Mouse (Mus musculus) megakaryocyte, adult 5-6 weeks (primary cell): Measurements from ENCODE around the gene Gata5. TPM values are rescaled to one million over a fixed set of nuclear protein-coding genes. Genes with fewer than 3 reads are reported as not detected.

Experiments used
- ATAC-seq: 2 replicates; pipeline ENCODE4 v1.8.0; 2016; ENCODE audit warnings: mild to moderate bottlenecking, inconsistent platforms; ENCODE audit not compliant: poor library complexity, severe bottlenecking
- total RNA-seq, 2 experiments: library from RNA; stranded (forward) in 1 of 2; stranded (reverse) in 1 of 2; fragments of 153-499, 151-499 nt in 1 of 2; fragments of 221-1000, 200-1000 nt in 1 of 2; gene quantifications; 2 replicates each; pipeline versions ENCODE4 v1.2.3 to v1.2.4; 2015 to 2017

The Gata5 gene
- total RNA-seq (2015) (not detected in 2 replicates), total RNA-seq (2017) (not detected in 2 replicates)

DNA sequence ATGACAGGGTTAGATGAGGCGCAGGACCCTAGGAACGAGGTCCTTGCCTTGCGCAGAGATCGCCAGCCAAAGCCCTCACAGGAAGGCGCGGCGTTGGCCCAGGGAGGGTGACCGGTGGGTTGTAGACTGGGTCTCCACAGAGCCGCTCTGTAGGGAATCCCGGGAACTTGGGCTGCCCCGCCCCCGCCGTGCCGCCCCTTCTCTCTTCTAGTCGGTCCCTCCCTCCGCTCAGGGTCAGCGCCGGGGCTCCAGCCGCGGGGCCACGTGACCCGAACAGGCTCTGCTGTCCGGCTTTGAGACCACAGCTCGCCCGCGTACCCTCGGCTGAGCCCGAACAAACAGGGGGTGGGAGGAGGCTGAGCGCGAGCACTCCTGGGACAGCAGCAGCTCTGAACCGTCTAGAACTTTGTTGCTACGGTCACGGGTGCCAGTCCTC is at the start of gene Gata5:
Gata5 (minus strand) TSS at position 149 of the 436 bp plus-strand sequence.
- no peak for ATAC-seq

DNA sequence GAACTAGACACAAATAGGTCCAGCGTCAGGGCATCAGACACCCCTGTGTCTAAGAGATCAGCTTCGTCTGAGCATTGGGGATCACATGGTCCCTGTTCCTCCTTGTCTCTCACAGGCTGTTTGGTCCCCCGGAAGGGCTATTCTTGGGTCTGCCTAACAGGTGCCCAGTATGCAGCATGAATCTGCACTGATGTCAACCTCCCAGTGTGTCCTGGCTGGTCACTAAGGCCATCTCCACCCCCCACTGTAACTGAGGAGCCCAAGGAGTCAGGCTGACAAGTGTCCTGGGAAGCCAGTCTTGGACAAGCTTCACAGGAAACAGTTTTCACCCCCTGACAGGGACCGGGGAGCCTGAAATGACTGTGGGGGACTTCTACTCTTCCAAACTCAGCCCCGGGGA is 42.2 kb upstream of the Gata5 start:
- no peak for ATAC-seq

DNA sequence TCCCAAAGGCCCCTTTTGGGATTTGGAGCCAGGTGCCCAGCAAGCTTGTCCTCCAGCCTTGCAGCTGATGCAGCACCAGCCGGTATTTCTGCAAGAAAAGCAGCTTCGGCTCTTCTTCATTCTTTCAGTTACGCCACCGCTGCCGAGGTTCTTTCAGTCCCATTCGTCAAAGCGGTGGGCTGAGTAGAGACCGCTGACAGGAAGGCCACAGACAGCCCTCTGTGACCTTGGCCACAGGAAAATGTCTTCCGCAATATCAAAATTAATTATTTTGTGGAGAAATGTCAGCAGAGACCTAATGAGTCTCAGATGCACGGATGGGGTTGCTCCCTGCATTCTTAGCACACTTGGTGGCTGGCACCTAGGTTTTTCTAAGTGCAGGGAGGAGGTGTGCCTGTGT is 38.8 kb upstream of the Gata5 start:
- ATAC-seq = no peak

DNA sequence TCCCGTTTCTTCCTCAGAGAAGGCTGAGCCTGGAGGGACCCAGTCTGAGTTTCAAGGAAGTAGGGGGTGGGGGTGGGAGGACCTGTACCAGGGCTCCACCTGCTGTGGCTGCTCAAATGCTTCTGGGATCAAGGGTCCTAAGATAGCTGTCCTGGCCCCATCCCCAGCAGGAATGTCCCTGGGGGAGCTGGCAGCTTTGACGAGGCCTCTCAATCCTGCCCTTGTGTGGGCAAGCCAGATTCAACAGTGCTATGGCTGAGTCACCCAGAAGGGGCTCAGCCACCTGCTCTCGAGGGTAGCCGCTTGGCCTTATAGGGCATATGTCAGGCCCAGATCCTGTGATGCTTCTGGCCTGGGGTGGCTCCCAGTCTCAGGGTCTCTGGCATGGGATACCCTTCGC is 33.9 kb upstream of the Gata5 start:
- no peak for ATAC-seq

DNA sequence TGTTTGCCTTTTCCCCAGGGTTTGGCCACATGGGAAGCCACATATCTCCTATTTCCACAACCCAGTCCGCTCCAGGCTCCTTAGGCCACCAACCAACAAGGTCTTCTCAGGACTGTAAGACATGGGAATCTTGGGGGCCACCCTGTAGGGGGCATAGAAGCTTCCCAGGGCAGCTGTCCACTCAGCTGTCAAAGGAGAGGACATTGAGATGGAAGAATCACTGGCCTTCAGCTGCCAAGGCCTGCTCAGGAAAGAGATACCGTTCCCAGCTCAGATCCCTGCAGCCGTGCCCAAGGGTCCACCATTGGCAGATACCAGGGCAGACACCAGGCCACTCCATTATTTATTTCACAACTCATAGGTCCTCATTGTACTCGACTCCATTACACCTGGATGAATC is 32.9 kb upstream of the Gata5 start:
- ATAC-seq = no peak

DNA sequence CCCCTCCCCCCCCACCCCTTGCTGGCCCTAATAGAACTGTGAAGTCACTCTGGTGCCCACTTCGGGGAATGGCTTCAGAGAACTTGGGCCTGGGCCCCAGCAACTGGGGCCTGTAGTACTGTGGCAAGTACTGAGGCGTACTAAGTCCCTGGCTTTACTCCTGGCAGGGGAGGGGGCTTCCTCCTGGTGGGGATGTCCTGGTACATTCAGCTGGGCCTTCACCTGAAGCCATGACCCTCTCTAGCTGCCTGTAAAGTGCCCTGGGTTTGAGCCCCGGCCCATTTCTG is 28.9 kb upstream of the Gata5 start:
- ATAC-seq = no peak

DNA sequence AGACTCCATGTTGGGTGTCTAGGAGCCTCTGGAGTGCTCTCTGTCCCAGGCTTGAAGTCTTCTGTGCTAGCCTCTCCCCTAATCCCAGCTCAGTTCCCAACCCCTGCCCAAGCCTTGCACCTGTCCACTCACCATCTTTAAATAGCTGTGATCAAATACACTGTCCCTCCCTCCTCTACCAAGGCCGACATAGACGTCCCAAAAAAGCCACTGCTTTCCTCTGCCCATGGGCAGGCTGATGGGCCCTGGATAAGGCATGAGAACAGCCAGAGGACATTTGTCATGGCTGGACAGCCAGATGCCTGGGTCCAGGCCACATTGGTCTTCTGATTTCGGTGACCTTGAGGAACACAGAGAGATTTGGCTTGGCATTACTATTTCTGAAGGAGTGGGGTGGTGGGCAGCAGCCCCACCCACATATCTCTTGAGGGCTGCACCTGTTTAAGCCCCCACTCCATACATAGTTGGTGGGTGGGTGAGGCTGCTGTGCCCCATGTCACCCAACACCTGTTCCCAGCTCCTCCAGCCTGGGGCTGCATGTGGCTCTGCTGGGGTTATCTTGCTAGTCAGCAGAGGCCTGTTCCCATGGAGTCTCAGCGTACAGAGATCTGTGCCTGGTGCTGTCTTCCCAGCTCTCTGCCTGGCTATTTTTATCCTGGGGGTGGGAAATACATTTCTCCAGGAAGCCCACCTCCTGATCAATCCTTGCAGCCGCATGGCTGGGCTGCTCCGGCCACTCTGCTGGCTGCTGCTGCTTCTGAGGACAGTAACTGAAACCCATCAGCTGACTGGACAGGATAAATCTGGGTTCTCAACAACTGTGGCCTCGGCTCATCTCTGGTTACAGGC is 28.3 kb upstream of the Gata5 start:
- ATAC-seq = no peak

DNA sequence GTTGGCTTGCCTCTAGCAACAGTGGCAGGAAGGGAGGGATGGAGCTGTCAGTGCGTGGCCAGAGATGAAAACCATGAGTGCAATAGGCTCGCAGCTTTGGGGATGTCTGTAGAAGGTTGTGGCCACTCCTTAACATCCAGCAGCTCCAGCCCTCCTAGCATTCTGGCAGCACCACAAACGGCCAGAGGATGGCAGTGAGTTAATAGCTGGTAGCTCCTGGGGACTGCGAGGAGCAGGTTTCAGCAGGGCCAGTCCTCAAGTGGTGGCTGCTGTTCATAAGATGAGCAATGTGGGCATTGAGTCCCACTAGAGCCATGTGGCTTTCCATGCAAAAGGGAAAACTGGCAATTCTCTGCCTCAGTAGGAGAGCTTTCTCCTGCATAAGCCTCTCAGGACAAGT is 24.6 kb upstream of the Gata5 start:
- ATAC-seq = no peak

DNA sequence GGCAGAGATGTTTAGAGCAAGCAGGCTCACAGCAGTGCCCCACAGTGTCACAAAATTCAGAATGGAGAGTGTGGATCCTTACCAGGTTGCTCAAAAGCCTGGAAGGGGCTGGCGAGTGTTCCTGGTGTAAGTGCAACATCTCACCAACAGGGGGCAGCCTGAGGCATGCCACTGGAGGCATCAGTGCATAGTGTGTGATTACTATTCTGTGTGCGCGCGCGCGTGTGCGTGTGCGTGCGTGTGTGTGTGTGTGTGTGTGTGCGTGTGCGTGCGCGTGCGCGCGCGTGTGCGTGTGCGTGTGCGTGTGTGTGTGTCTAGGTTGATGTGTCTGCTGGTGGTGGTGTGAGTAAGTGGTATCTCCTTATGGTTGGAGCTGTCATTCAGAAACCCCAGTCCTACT is 18.8 kb upstream of the Gata5 start:
- peak; percentile 76 for ATAC-seq

DNA sequence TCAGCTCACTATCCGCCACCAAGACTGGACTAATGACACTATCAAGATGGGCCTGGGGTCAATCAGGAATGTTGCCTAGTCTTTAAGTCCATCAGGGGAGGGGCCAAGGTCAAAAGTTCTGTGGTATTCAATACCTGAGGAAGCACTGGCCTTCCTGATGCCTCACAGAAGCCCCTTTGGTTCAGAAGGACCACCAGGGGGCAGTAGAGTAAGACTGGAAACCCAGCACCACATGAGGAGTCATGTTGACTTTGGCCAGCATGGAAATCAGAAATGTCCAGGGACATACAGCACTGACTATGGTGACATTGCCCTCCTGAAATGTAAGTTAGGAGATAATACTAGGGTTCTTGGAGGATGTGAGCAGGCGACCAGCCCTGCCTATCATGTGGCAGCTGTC is 16.2 kb upstream of the Gata5 start:
- peak; percentile 27; the same call in 1 of the 2 replicates for ATAC-seq

DNA sequence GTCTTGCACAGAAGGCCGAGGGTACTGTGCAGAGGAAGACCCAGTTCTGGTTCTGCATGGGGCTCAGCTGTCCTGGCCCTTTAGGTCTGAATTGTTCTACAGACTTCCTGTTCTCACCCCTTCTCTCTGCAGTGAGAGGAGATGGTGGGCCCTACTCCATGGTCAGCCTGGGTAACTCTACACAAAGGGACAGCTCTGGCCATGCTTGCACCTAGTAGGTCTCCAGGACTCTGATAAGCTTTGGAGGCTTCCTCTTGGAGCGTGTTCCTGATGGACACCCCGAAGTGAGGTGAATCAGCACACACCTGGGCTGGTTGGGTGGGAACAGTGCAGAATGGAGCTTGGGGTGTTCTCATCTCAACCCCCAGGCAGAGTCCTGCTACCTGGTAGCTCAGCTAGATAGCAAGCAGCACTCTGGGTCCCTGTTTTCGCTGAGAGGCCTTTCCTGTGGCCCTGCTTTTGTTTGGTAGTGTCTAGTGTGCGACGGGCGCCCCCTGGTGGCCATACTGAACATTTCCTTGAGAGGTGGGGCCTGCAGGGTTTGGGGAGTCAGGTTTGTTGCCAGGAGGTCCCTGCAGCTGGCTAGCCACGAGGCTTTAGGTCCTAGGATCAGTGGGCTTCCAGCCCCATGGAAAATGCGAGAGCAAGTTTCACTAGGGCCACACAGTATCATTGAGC is 12.5 kb upstream of the Gata5 start:
- peak; percentile 95 for ATAC-seq

DNA sequence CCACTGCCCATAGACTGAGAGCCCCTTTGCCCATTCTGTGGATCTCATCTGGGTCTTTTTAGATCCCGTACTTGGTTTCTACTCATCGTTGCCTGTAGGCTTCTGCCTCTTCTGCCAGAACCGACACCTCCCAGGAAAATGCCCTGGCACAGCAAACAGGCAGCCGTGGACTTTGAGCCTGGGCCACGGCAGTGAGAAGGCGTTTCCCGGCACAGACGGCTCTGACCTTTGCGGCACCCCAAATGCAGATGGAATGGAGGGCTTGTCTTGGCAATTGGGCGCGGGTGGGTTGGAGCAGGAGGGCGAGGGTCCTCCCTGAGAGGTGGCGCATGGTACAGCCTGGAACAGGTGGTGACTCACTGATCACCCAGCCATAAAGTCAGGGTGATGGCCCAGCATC is 8.6 kb upstream of the Gata5 start:
- no peak for ATAC-seq

DNA sequence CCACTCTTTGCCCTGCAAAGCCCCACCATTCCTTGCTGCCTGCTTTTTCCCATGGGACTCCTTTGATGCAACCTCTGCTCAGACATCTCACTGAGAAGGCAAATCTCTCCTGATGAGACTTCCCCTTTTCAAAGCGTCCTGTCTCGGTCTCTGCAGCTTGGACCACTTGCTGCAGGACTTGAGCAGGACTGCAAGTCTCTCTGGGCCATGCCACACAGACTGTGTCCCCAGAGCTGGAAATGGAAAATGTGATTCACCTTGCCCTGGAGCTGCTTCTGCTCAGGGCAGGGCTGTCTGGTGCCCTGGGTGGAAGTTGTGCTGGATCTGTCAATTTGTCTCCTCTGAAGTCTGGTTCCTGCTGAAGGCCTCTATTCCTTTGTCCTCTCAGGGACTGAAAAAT is 7.7 kb upstream of the Gata5 start:
- ATAC-seq = no peak

DNA sequence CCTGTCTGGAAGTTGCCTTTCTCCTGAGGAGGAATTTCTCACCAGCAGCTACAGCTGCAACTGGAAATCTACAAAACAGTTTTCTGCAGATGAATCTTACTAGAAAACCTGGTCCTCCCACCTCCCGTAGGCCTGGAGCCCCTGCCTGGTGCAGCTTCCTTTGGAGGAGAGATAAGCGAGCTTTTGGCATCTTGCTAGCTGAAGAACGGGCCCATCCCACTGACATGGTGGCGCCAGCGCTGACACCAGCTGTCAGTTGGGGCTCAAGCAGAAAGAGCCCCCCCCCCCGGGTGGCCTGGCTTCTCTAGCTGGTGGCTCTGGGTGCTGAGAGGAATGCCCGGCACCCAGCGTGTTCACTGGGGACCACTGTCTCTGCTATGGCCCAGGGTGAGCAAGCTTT is 6.7 kb upstream of the Gata5 start:
- ATAC-seq = no peak

DNA sequence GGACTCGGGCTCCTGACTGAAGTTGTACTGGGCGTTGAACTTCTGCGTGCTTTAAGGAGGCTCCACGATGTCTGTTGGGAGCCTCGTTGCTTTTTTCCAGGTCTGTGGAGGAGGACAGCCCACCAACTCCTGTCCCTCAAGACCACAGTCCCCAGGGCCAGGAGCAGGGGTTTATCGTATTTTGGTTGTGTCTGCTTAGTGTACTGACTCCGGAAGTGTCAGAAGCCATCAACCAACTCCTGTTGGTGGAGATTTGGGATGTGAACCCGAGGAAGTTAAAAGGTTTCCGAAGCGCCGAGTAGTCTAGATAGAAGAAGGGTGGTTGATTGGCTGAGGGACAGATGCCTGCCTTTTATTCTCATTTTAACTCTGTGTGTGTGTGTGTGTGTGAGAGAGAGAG is 5.4 kb upstream of the Gata5 start:
- no peak for ATAC-seq

DNA sequence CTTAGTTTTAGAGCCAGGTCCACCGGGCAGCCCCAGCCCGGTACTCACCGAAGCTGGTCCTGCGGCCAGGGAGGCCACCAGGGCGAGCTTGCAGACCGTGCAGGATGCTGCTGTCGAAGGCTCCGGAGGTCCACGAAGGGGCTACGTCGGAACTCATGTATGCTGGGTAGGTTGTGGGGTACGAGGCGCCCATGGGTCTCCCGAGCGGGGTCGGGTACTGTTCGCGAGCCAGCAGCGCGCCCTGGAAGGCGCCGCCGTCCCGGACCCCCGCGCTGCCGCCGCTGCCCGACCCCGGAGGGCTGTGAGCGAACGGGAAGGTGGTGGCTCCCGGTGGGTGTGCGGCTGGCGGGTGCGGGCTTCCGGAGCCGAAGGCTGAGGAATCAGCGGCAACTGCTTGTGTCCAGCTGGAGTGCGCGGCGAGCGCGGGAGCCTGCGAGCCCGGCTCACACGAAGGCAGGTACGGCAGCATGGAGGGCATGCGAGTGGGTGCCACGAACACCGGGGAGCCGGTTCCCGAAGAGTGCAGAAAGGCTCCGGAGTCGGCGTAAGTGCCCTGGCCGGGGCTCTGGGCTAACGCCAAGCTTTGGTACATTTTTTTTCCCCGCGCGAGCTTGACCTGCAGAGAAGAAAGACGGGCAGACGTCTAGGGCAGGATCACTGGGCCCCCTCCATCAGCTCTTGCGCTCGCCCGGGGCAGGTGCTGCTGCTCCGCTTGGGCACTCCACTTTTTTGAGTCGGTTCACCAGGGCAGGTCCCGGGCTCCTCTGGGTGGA is 535 bp downstream of the Gata5 start:
- ATAC-seq = no peak

DNA sequence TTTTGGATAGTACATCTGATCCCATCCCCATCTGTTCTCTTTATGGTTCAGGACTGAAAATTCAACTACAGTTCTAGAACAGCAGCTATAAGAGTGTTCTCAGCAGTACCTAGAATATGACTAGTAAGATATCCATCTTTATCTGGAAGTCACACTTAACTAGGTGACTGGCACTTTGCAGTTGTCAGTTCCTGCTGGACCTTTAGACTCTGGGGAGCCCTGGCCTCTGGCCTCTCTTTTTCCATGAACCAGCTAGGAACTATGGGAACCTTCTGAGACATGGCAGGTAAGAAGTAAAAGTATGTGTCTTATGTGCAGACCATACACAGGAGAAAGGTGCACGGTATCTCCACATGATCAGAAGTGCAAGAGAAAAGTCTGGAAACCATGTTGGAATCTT is 5.0 kb downstream of the Gata5 start:
- ATAC-seq = no peak

DNA sequence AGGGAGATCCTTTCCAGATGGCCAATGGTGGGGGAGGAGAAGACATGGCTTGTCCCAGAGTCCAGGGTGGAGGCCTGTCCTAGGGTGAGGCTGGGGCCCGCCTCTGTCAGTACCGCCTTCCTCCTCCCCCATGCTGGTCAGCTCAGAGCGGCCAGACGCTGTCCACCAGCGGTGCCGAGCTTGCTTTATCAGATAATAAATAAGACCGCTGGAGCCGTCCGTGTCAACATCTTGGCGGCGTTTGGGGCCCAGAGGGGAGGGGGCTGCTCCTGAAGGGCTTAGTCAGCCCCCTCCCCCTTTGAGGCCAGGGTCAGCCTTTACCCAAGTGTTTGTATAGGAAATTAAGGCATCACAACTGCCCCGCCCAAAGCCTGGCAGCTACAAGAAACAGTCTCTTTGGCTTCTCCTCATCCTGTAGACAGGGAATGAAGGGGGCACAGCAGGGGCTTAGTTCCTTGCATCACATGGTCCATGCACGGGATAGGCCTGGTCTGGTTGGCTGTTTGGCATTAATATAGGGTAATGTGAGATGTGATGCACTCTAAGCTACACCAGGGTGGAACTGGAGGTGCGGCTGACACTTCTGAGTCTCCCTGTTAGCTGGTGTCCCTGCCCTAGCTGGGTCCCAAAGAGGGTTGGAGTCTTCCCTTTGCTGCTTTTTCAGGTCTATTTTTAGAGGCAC is 11.7 kb downstream of the Gata5 start:
- ATAC-seq = no peak

DNA sequence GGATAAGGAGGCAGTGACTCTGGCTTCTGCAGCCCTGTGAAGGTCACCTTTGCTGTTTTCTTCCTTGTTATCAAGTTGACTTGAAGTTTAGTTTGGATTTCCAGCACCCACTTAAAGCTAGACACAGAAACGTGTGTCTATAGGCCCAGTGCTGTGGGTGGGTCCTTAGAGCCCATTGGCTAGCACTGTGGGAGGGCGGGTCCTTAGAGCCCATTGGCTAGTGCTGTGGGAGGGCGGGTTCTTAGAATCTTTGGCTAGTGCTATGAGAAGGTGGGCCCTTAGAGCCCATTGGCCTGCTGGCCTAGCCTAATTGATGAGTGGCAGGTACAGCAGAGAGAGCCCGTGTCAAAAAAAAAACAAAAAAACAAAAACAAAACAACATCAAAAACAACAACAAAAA is 14.3 kb downstream of the Gata5 start:
- no peak for ATAC-seq

DNA sequence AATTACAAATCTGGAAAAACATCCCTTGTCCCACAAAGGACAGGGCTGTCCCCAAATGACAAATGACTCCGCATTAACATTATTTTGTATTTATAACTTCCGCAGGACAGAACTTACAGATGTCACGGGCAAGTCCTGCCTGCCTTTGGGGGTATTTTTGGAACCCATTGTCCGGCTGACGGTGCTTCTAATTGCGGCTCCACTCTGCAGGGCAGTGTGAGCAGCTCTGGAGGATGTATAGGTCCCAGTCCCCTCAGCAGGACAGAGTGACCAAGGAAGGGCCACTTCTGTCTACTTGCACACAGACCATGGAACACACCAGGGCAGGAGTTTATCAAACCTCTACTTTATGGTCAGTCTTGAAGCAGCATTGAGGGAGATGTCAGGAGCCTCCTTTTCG is 16.9 kb downstream of the Gata5 start:
- no peak for ATAC-seq

DNA sequence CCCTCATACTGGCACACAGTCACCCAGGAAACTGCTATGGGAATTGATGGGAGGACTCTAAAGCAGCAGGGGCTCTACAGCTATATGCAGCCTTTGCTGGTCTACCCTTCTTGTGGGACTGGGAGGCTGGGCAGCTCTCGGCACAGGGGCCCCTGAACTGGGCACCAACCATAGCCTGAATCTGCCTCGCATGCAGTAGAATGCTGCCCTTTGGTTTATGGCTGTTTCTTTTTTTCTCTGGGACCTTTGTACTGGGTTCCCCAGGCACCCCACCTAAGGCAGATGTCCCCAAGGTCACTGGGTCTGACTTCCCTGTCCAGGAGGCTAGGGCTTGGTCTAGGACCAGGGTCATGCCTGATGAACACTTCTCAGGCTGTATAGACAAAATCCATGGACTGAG is 20.2 kb downstream of the Gata5 start:
- no peak for ATAC-seq
